Mouse (Mus musculus): ENCODE data around the gene Drc1. TPM values are rescaled to one million over a fixed set of nuclear protein-coding genes. Genes with fewer than 3 reads are reported as not detected.

Gene Drc1
- polyA plus RNA-seq, 1 experiment from 2014 or later, result 1.6 TPM

GRCm38 (mm10) chr5:30341601-30342365, 60.6 kb downstream of the Drc1 start:
- Histone ChIP-seq H3K9me3 (replicated peaks) (no peaks in the 10 kb centered on the region), H3K4me3 (no peak overlapping the region), H3K4me2 (no peak overlapping the region), H3K4me1 (peaks cover 9% of the 10 kb centered on the region; the same call in 1 of the 2 replicates), H3K27me3 (replicated peaks) (peaks cover 55% of the 10 kb centered on the region), H3K36me3 (no peaks in the 10 kb centered on the region), H3K27ac (no peak overlapping the region), H3K9ac (no peak overlapping the region)
- no peak for ATAC-seq
- 60% methylated on average over 11 of the region's 11 CpGs for WGBS (ENCODE audit: insufficient replicate concordance)

- Histone ChIP-seq H3K27me3 (replicated peaks) (peaks cover 62% of the 10 kb centered on the region), H3K36me3 (no peaks in the 10 kb centered on the region), H3K4me1 (peaks cover 9% of the 10 kb centered on the region; the same call in 1 of the 2 replicates), H3K4me2 (peak overlapping the region; percentile 43), H3K4me3 (no peak overlapping the region), H3K27ac (no peak overlapping the region), H3K9me3 (replicated peaks) (no peaks in the 10 kb centered on the region), H3K9ac (no peak overlapping the region)
- 12% methylated on average over 17 of the region's 17 CpGs for WGBS (ENCODE audit: insufficient replicate concordance)
- no peak for ATAC-seq
These were observed 61.4 kb downstream of the Drc1 start for GRCm38 (mm10) chr5:30342601-30343015.

- H3K9ac ChIP-seq, result no peak overlapping the region
- no peak overlapping the region for H3K27ac ChIP-seq
- H3K4me2 ChIP-seq, result peak overlapping the region; percentile 43
- 0 out of 2 replicates have a peak, but pooled peaks have one; percentile 35 for ATAC-seq
- H3K4me1 ChIP-seq, result peaks cover 9% of the 10 kb centered on the region; the same call in 1 of the 2 replicates
- H3K27me3 ChIP-seq (replicated peaks), result peaks cover 67% of the 10 kb centered on the region
- no peaks in the 10 kb centered on the region for H3K36me3 ChIP-seq
- H3K9me3 ChIP-seq (replicated peaks), result no peaks in the 10 kb centered on the region
- 8% methylated on average over 9 of the region's 9 CpGs for WGBS (ENCODE audit: insufficient replicate concordance)
- no peak overlapping the region for H3K4me3 ChIP-seq
These were observed 61.9 kb downstream of the Drc1 start for GRCm38 (mm10) chr5:30343107-30343506.

GRCm38 (mm10) chr5:30343886-30344285, 62.7 kb downstream of the Drc1 start:
- H3K27me3 ChIP-seq (replicated peaks), result peaks cover 68% of the 10 kb centered on the region
- no peak for ATAC-seq
- 34% methylated on average over 5 of the region's 5 CpGs for WGBS (ENCODE audit: insufficient replicate concordance)
- no peak overlapping the region for H3K27ac ChIP-seq
- no peak overlapping the region for H3K4me2 ChIP-seq
- no peak overlapping the region for H3K4me3 ChIP-seq
- H3K4me1 ChIP-seq, result peaks cover 9% of the 10 kb centered on the region; the same call in 1 of the 2 replicates
- H3K9ac ChIP-seq, result no peak overlapping the region
- H3K36me3 ChIP-seq, result no peaks in the 10 kb centered on the region
- no peaks in the 10 kb centered on the region for H3K9me3 ChIP-seq (replicated peaks)

GRCm38 (mm10) chr5:30353605-30354004, 72.4 kb downstream of the Drc1 start:
- no peak for ATAC-seq
- Histone ChIP-seq H3K4me1 (no peaks in the 10 kb centered on the region), H3K4me3 (no peak overlapping the region), H3K27ac (no peak overlapping the region), H3K9ac (no peak overlapping the region), H3K36me3 (no peaks in the 10 kb centered on the region), H3K27me3 (replicated peaks) (0 out of 2 replicates have a peak, but pooled peaks cover 5% of the 10 kb centered on the region), H3K9me3 (replicated peaks) (no peaks in the 10 kb centered on the region), H3K4me2 (no peak overlapping the region)
- WGBS (ENCODE audit: insufficient replicate concordance), result 45% methylated on average over 3 of the region's 3 CpGs

- ATAC-seq, result no peak
- Histone ChIP-seq H3K27me3 (replicated peaks) (0 out of 2 replicates have a peak, but pooled peaks cover 5% of the 10 kb centered on the region), H3K36me3 (no peaks in the 10 kb centered on the region), H3K4me3 (no peak overlapping the region), H3K9ac (no peak overlapping the region), H3K27ac (no peak overlapping the region), H3K4me1 (no peaks in the 10 kb centered on the region), H3K9me3 (replicated peaks) (no peaks in the 10 kb centered on the region), H3K4me2 (no peak overlapping the region)
- WGBS (ENCODE audit: insufficient replicate concordance), result 71% methylated on average over 6 of the region's 7 CpGs
These were observed 73.9 kb downstream of the Drc1 start for GRCm38 (mm10) chr5:30355114-30355513.

GRCm38 (mm10) chr5:30355559-30356159, 74.5 kb downstream of the Drc1 start:
- Histone ChIP-seq H3K4me2 (no peak overlapping the region), H3K9ac (no peak overlapping the region), H3K9me3 (replicated peaks) (no peaks in the 10 kb centered on the region), H3K4me3 (no peak overlapping the region), H3K36me3 (no peaks in the 10 kb centered on the region), H3K27ac (no peak overlapping the region), H3K4me1 (no peaks in the 10 kb centered on the region), H3K27me3 (replicated peaks) (0 out of 2 replicates have a peak, but pooled peaks cover 5% of the 10 kb centered on the region)
- WGBS (ENCODE audit: insufficient replicate concordance), result 69% methylated on average over 14 of the region's 14 CpGs
- ATAC-seq, result no peak

GRCm38 (mm10) chr5:30356647-30357046, 75.5 kb downstream of the Drc1 start:
- H3K9me3 ChIP-seq (replicated peaks), result no peaks in the 10 kb centered on the region
- WGBS (ENCODE audit: insufficient replicate concordance), result 68% methylated on average over 7 of the region's 7 CpGs
- no peak for ATAC-seq
- H3K27ac ChIP-seq, result no peak overlapping the region
- no peak overlapping the region for H3K4me3 ChIP-seq
- H3K36me3 ChIP-seq, result no peaks in the 10 kb centered on the region
- H3K4me2 ChIP-seq, result no peak overlapping the region
- H3K4me1 ChIP-seq, result no peaks in the 10 kb centered on the region
- 0 out of 2 replicates have a peak, but pooled peaks cover 5% of the 10 kb centered on the region for H3K27me3 ChIP-seq (replicated peaks)
- no peak overlapping the region for H3K9ac ChIP-seq

GRCm38 (mm10) chr5:30358436-30359099, 77.4 kb downstream of the Drc1 start:
- Histone ChIP-seq H3K9me3 (replicated peaks) (no peaks in the 10 kb centered on the region), H3K27ac (no peak overlapping the region), H3K36me3 (no peaks in the 10 kb centered on the region), H3K4me2 (no peak overlapping the region), H3K9ac (no peak overlapping the region), H3K4me3 (no peak overlapping the region), H3K4me1 (no peaks in the 10 kb centered on the region), H3K27me3 (replicated peaks) (0 out of 2 replicates have a peak, but pooled peaks cover 3% of the 10 kb centered on the region)
- no peak for ATAC-seq
- WGBS (ENCODE audit: insufficient replicate concordance), result 69% methylated on average over 10 of the region's 10 CpGs

GRCm38 (mm10) chr5:30367405-30367804, 86.2 kb downstream of the Drc1 start:
- Histone ChIP-seq H3K36me3 (no peaks in the 10 kb centered on the region), H3K9me3 (replicated peaks) (no peaks in the 10 kb centered on the region), H3K4me1 (no peaks in the 10 kb centered on the region), H3K27ac (no peak overlapping the region), H3K4me3 (no peak overlapping the region), H3K9ac (no peak overlapping the region), H3K27me3 (replicated peaks) (no peaks in the 10 kb centered on the region), H3K4me2 (no peak overlapping the region)
- no peak for ATAC-seq
- WGBS (ENCODE audit: insufficient replicate concordance), result 54% methylated on average over 8 of the region's 8 CpGs

GRCm38 (mm10) chr5:30369426-30369825, 88.2 kb downstream of the Drc1 start:
- H3K4me2 ChIP-seq, result no peak overlapping the region
- no peak overlapping the region for H3K27ac ChIP-seq
- H3K4me3 ChIP-seq, result no peak overlapping the region
- ATAC-seq, result no peak
- no peaks in the 10 kb centered on the region for H3K4me1 ChIP-seq
- H3K27me3 ChIP-seq (replicated peaks), result no peaks in the 10 kb centered on the region; the same call in 1 of the 2 replicates
- H3K9ac ChIP-seq, result no peak overlapping the region
- H3K9me3 ChIP-seq (replicated peaks), result no peaks in the 10 kb centered on the region
- 36% methylated on average over 5 of the region's 5 CpGs for WGBS (ENCODE audit: insufficient replicate concordance)
- no peaks in the 10 kb centered on the region for H3K36me3 ChIP-seq

- WGBS (ENCODE audit: insufficient replicate concordance), result 36% methylated on average over 7 of the region's 7 CpGs
- Histone ChIP-seq H3K4me3 (no peak overlapping the region), H3K27me3 (replicated peaks) (0 out of 2 replicates have a peak, but pooled peaks cover 5% of the 10 kb centered on the region), H3K4me1 (no peaks in the 10 kb centered on the region), H3K9ac (no peak overlapping the region), H3K27ac (no peak overlapping the region), H3K9me3 (replicated peaks) (no peaks in the 10 kb centered on the region), H3K4me2 (no peak overlapping the region), H3K36me3 (no peaks in the 10 kb centered on the region)
- ATAC-seq, result 0 out of 2 replicates have a peak, but pooled peaks have one; percentile 11
These were observed 101.7 kb downstream of the Drc1 start for GRCm38 (mm10) chr5:30382876-30383275.
